Mouse (Mus musculus) gonadal fat pad, adult 2 months (tissue): ENCODE measurements around the gene Dus3l. TPM values are rescaled to one million over a fixed set of nuclear protein-coding genes. Genes with fewer than 3 reads are reported as not detected.

Experiments used
- DNase-seq: peaks from one replicate; pipeline ENCODE4 v3.0.0-alpha.2; 2012; ENCODE audit warnings: low read depth
- polyA plus RNA-seq: library from polyadenylated mRNA; depleted of rRNA; stranded (reverse); fragments of >200 nt; gene quantifications from 2 replicates; pipeline ENCODE4 v1.2.3, GENCODE M21; 2012

The Dus3l gene
- polyA plus RNA-seq, 1 experiment, result 52.0 TPM

- no peak for DNase-seq
Measured at GRCm38 (mm10) chr17:56754271-56755185, 10.0 kb upstream of the Dus3l start.

- no peak for DNase-seq
Measured at GRCm38 (mm10) chr17:56756703-56757399, 7.7 kb upstream of the Dus3l start.

- DNase-seq, result no peak
Measured at GRCm38 (mm10) chr17:56757416-56758123, 7.0 kb upstream of the Dus3l start, which contains the start of gene Nrtn. Nrtn (minus strand) TSS chr17:56757530.

GRCm38 (mm10) chr17:56758132-56758531, 6.4 kb upstream of the Dus3l start:
- no peak for DNase-seq

GRCm38 (mm10) chr17:56759261-56759660, 5.3 kb upstream of the Dus3l start:
- no peak for DNase-seq

- no peak for DNase-seq
Measured at GRCm38 (mm10) chr17:56761077-56761476, 3.5 kb upstream of the Dus3l start.

- DNase-seq, result no peak
Measured at GRCm38 (mm10) chr17:56761991-56762410, 2.6 kb upstream of the Dus3l start.

- DNase-seq, result no peak
Measured at GRCm38 (mm10) chr17:56762769-56763731, 1.5 kb upstream of the Dus3l start.

GRCm38 (mm10) chr17:56763741-56764250, 761 bp upstream of the Dus3l start:
- DNase-seq, result no peak

- no peak for DNase-seq
Measured at GRCm38 (mm10) chr17:56765431-56765830, 874 bp downstream of the Dus3l start.

- DNase-seq, result no peak
Measured at GRCm38 (mm10) chr17:56766631-56767405, 2.3 kb downstream of the Dus3l start.

GRCm38 (mm10) chr17:56767531-56768135, 3.1 kb downstream of the Dus3l start:
- DNase-seq, result no peak

- no peak for DNase-seq
Measured at GRCm38 (mm10) chr17:56768941-56769340, 4.4 kb downstream of the Dus3l start.

- no peak for DNase-seq
Measured at GRCm38 (mm10) chr17:56769950-56770349, 5.4 kb downstream of the Dus3l start, which contains the start of gene Prr22. Prr22 (plus strand) TSS chr17:56770250.

- DNase-seq, result no peak
Measured at GRCm38 (mm10) chr17:56777568-56777967, 13.0 kb downstream of the Dus3l start.

- no peak for DNase-seq
Measured at GRCm38 (mm10) chr17:56778779-56779362, 14.3 kb downstream of the Dus3l start.

GRCm38 (mm10) chr17:56780291-56780978, 15.9 kb downstream of the Dus3l start:
- no peak for DNase-seq

- no peak for DNase-seq
Measured at GRCm38 (mm10) chr17:56788886-56789285, 24.3 kb downstream of the Dus3l start.
